Mouse (Mus musculus): ENCODE data around the gene Wipf2. TPM values are rescaled to one million over a fixed set of nuclear protein-coding genes. Genes with fewer than 3 reads are reported as not detected.
A peak's percentile ranks its signal among the peaks of the same experiment; 100 is the strongest.

The Wipf2 gene
- polyA plus RNA-seq, 1 experiment from 2014 or later: 3.0 TPM

- 41% methylated on average over 15 of the region's 15 CpGs for WGBS
- H3K27me3 ChIP-seq (replicated peaks): no peaks in the 10 kb centered on the region
- H3K9me3 ChIP-seq (replicated peaks): no peaks in the 10 kb centered on the region
- H3K4me3 ChIP-seq: peak overlapping the region; percentile 76
- ATAC-seq (ENCODE audit: insufficient number of reproducible peaks, low FRiP score): no peak
- H3K27ac ChIP-seq (ENCODE audit: poor library complexity, severe bottlenecking): peak overlapping the region; percentile 100
- H3K36me3 ChIP-seq: peaks cover 3% of the 10 kb centered on the region; the same call in 1 of the 2 replicates
- H3K9ac ChIP-seq: peak overlapping the region; percentile 92
- H3K4me1 ChIP-seq (replicated peaks): peaks cover 81% of the 10 kb centered on the region
- peak overlapping the region; percentile 87 for H3K4me2 ChIP-seq
Observed at GRCm38 (mm10) chr11:98939084-98939952, 75.9 kb downstream of the Wipf2 start.

- no peak for ATAC-seq (ENCODE audit: insufficient number of reproducible peaks, low FRiP score)
- H3K4me2 ChIP-seq: peak overlapping the region; percentile 87
- H3K27ac ChIP-seq (ENCODE audit: poor library complexity, severe bottlenecking): peak overlapping the region; percentile 100
- 40% methylated on average over 11 of the region's 11 CpGs for WGBS
- no peaks in the 10 kb centered on the region for H3K27me3 ChIP-seq (replicated peaks)
- peak overlapping the region; percentile 76 for H3K4me3 ChIP-seq
- H3K4me1 ChIP-seq (replicated peaks): peaks cover 87% of the 10 kb centered on the region
- peak overlapping the region; percentile 92 for H3K9ac ChIP-seq
- no peaks in the 10 kb centered on the region for H3K9me3 ChIP-seq (replicated peaks)
- H3K36me3 ChIP-seq: peaks cover 1% of the 10 kb centered on the region; the same call in 1 of the 2 replicates
Observed at GRCm38 (mm10) chr11:98939953-98940641, 76.7 kb downstream of the Wipf2 start.

- no peak for ATAC-seq (ENCODE audit: insufficient number of reproducible peaks, low FRiP score)
- Histone ChIP-seq H3K4me2 (peak overlapping the region; percentile 87), H3K4me3 (peak overlapping the region; percentile 76), H3K9me3 (replicated peaks) (no peaks in the 10 kb centered on the region), H3K9ac (peak overlapping the region; percentile 92), H3K27ac (ENCODE audit: poor library complexity, severe bottlenecking) (peak overlapping the region; percentile 100), H3K27me3 (replicated peaks) (no peaks in the 10 kb centered on the region), H3K4me1 (replicated peaks) (peaks cover 88% of the 10 kb centered on the region), H3K36me3 (no peaks in the 10 kb centered on the region)
- WGBS: 21% methylated on average over 3 of the region's 3 CpGs
Observed at GRCm38 (mm10) chr11:98940776-98941175, 77.3 kb downstream of the Wipf2 start.

DNA sequence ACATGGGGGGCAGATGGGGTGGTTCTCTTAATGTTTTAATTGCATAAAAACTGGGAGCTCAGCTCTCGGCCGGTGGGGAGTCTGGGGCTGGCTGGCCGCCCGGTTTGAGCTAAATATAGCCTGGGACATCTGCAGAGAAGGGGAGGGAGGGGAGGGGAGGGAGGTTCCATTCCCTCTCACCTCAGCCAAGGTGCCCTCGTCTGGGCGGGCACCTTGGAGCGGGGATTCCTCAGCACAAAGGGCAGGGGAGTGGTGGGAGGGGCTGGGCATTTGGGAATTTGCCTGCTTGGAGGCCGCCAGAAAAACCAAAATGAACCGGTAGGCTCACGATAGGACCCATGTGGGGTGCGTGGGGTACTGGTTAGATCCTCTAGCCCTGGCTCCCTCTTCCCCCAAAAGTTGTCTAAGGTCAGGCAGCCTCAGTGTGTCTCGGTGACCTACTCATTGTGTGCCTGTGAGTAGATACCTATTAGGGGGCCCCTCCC is 77.9 kb downstream of the Wipf2 start:
- peak overlapping the region; percentile 92 for H3K9ac ChIP-seq
- H3K4me1 ChIP-seq (replicated peaks): peaks cover 88% of the 10 kb centered on the region
- no peaks in the 10 kb centered on the region for H3K9me3 ChIP-seq (replicated peaks)
- ATAC-seq (ENCODE audit: insufficient number of reproducible peaks, low FRiP score): 0 out of 2 replicates have a peak, but pooled peaks have one; percentile 2
- no peaks in the 10 kb centered on the region for H3K36me3 ChIP-seq
- peak overlapping the region; percentile 100 for H3K27ac ChIP-seq (ENCODE audit: poor library complexity, severe bottlenecking)
- WGBS: 2% methylated on average over 12 of the region's 12 CpGs
- no peaks in the 10 kb centered on the region for H3K27me3 ChIP-seq (replicated peaks)
- peak overlapping the region; percentile 76 for H3K4me3 ChIP-seq
- H3K4me2 ChIP-seq: peak overlapping the region; percentile 87

- Histone ChIP-seq H3K27me3 (replicated peaks) (no peaks in the 10 kb centered on the region), H3K9me3 (replicated peaks) (no peaks in the 10 kb centered on the region), H3K36me3 (no peaks in the 10 kb centered on the region), H3K4me1 (replicated peaks) (peaks cover 85% of the 10 kb centered on the region), H3K4me2 (peak overlapping the region; percentile 87), H3K4me3 (peak overlapping the region; percentile 76), H3K27ac (ENCODE audit: poor library complexity, severe bottlenecking) (peak overlapping the region; percentile 100), H3K9ac (peak overlapping the region; percentile 92)
- ATAC-seq (ENCODE audit: insufficient number of reproducible peaks, low FRiP score): peak; percentile 34
- 5% methylated on average over 15 of the region's 15 CpGs for WGBS
Observed at GRCm38 (mm10) chr11:98941826-98942550, 78.5 kb downstream of the Wipf2 start.

DNA sequence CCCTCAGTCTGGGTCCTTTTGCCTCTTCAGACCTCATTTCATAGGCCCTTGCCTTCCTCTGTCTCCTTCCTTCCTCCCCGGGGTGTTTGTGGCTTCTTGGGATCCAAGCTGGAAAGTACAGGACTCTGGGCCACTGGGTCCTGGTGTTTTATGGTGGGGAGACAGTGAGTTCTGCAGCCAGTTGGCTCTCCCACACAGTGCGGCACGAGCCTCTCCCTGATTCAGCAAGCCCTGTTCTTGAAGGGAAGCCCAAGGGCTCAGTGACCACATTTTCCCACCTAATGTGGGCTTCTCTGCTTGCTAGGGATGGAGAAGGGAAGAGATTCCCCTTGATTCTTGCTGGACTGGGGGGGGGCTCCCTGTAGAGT is 79.1 kb downstream of the Wipf2 start:
- WGBS: 36% methylated on average over 3 of the region's 3 CpGs
- ATAC-seq (ENCODE audit: insufficient number of reproducible peaks, low FRiP score): no peak
- Histone ChIP-seq H3K4me2 (peak overlapping the region; percentile 87), H3K4me3 (peak overlapping the region; percentile 76), H3K27ac (ENCODE audit: poor library complexity, severe bottlenecking) (peak overlapping the region; percentile 100), H3K4me1 (replicated peaks) (peaks cover 90% of the 10 kb centered on the region), H3K36me3 (no peaks in the 10 kb centered on the region), H3K27me3 (replicated peaks) (no peaks in the 10 kb centered on the region), H3K9me3 (replicated peaks) (no peaks in the 10 kb centered on the region), H3K9ac (peak overlapping the region; percentile 92)

DNA sequence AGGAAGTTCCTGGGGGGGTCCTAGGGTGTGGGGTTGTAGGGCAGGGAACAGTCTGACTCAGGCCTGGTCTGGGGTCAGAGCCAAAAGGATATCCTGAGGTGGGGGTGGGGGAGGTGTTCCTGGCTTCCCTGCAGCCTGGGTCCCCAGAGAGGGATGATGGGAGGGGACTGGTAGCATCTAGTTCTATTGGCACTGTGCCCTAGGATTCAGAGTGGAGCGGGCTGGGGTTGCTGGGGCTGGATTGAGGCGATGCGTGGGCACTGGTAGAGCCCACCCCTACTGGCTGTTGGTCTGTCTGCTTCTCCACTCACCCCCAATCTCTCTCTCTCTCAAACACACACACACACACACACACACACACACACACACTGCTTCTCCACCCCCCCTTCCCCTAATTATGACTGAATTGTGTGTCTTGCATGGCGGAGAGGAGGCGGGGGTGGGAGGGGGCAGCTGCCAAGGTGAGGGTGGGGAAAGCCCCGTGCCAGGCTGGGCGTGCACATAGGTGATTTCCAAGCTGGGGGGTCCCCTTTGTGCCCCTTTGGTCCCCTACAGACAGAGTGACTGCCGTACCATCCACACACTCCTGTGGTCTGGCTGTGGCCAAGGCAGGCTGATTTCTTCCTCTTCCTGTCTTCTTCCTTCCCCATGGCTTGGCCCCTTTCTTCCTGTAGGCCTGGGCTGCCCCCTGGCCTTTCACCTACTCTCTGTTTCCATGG is 79.6 kb downstream of the Wipf2 start:
- Histone ChIP-seq H3K4me2 (peak overlapping the region; percentile 87), H3K4me3 (peak overlapping the region; percentile 76; the same call in 1 of the 2 replicates), H3K9me3 (replicated peaks) (no peaks in the 10 kb centered on the region), H3K36me3 (no peaks in the 10 kb centered on the region), H3K27me3 (replicated peaks) (no peaks in the 10 kb centered on the region), H3K4me1 (replicated peaks) (peaks cover 96% of the 10 kb centered on the region), H3K27ac (ENCODE audit: poor library complexity, severe bottlenecking) (peak overlapping the region; percentile 100), H3K9ac (peak overlapping the region; percentile 92)
- WGBS: 47% methylated on average over 8 of the region's 8 CpGs
- peak; percentile 63 for ATAC-seq (ENCODE audit: insufficient number of reproducible peaks, low FRiP score)

GRCm38 (mm10) chr11:98943741-98944461 is 80.5 kb downstream of the Wipf2 start:
- 34% methylated on average over 14 of the region's 14 CpGs for WGBS
- H3K27me3 ChIP-seq (replicated peaks): no peaks in the 10 kb centered on the region
- no peak for ATAC-seq (ENCODE audit: insufficient number of reproducible peaks, low FRiP score)
- H3K36me3 ChIP-seq: 0 out of 2 replicates have a peak, but pooled peaks cover 1% of the 10 kb centered on the region
- H3K4me1 ChIP-seq (replicated peaks): peaks cover 96% of the 10 kb centered on the region
- H3K4me2 ChIP-seq: peak overlapping the region; percentile 87
- H3K9ac ChIP-seq: peak overlapping the region; percentile 92
- peak overlapping the region; percentile 100 for H3K27ac ChIP-seq (ENCODE audit: poor library complexity, severe bottlenecking)
- 0 out of 2 replicates have a peak overlapping the region, but pooled peaks have one; percentile 2 for H3K4me3 ChIP-seq
- H3K9me3 ChIP-seq (replicated peaks): no peaks in the 10 kb centered on the region

- WGBS: 38% methylated on average over 11 of the region's 11 CpGs
- Histone ChIP-seq H3K4me2 (peak overlapping the region; percentile 87), H3K36me3 (peaks cover 10% of the 10 kb centered on the region), H3K4me3 (no peak overlapping the region), H3K27ac (ENCODE audit: poor library complexity, severe bottlenecking) (peak overlapping the region; percentile 100), H3K9ac (peak overlapping the region; percentile 92), H3K4me1 (replicated peaks) (peaks cover 96% of the 10 kb centered on the region), H3K9me3 (replicated peaks) (no peaks in the 10 kb centered on the region), H3K27me3 (replicated peaks) (no peaks in the 10 kb centered on the region)
- no peak for ATAC-seq (ENCODE audit: insufficient number of reproducible peaks, low FRiP score)
Observed at GRCm38 (mm10) chr11:98944897-98945604, 81.6 kb downstream of the Wipf2 start.
